Mouse (Mus musculus): ENCODE results near the gene Slc7a7.

The Slc7a7 gene

GRCm38 (mm10) chr14:54426003-54426688, 8.6 kb upstream of the Slc7a7 start:
- no peak for TF ChIP-seq GATA4 (IDR thresholded peaks at IDR 0.05; ENCODE audit: insufficient replicate concordance, low read length)

- no peak for TF ChIP-seq GATA4 (IDR thresholded peaks at IDR 0.05; ENCODE audit: insufficient replicate concordance, low read length)
Measured at GRCm38 (mm10) chr14:54425540-54425939, 8.0 kb upstream of the Slc7a7 start.

GRCm38 (mm10) chr14:54424634-54425033, 7.1 kb upstream of the Slc7a7 start:
- no peak for TF ChIP-seq GATA4 (IDR thresholded peaks at IDR 0.05; ENCODE audit: insufficient replicate concordance, low read length)

GRCm38 (mm10) chr14:54423406-54423805, 5.8 kb upstream of the Slc7a7 start:
- TF ChIP-seq GATA4 (IDR thresholded peaks at IDR 0.05; ENCODE audit: insufficient replicate concordance, low read length), result no peak

GRCm38 (mm10) chr14:54421014-54421413, 3.4 kb upstream of the Slc7a7 start:
- TF ChIP-seq GATA4 (IDR thresholded peaks at IDR 0.05; ENCODE audit: insufficient replicate concordance, low read length), result no peak

- TF ChIP-seq GATA4 (IDR thresholded peaks at IDR 0.05; ENCODE audit: insufficient replicate concordance, low read length), result no peak
Measured at GRCm38 (mm10) chr14:54416830-54417229, 750 bp downstream of the Slc7a7 start.

- TF ChIP-seq GATA4 (IDR thresholded peaks at IDR 0.05; ENCODE audit: insufficient replicate concordance, low read length), result no peak
Measured at GRCm38 (mm10) chr14:54416229-54416775, 1.3 kb downstream of the Slc7a7 start.

GRCm38 (mm10) chr14:54415241-54416020, 2.1 kb downstream of the Slc7a7 start:
- TF ChIP-seq GATA4 (IDR thresholded peaks at IDR 0.05; ENCODE audit: insufficient replicate concordance, low read length), result no peak

- no peak for TF ChIP-seq GATA4 (IDR thresholded peaks at IDR 0.05; ENCODE audit: insufficient replicate concordance, low read length)
Measured at GRCm38 (mm10) chr14:54413877-54414700, 3.5 kb downstream of the Slc7a7 start.

- TF ChIP-seq GATA4 (IDR thresholded peaks at IDR 0.05; ENCODE audit: insufficient replicate concordance, low read length), result no peak
Measured at GRCm38 (mm10) chr14:54412629-54413170, 4.9 kb downstream of the Slc7a7 start.

GRCm38 (mm10) chr14:54412000-54412576, 5.5 kb downstream of the Slc7a7 start:
- TF ChIP-seq GATA4 (IDR thresholded peaks at IDR 0.05; ENCODE audit: insufficient replicate concordance, low read length), result no peak

- TF ChIP-seq GATA4 (IDR thresholded peaks at IDR 0.05; ENCODE audit: insufficient replicate concordance, low read length), result peak; percentile 87; the same call in 1 of the 2 replicates
Measured at GRCm38 (mm10) chr14:54409980-54410810, 7.4 kb downstream of the Slc7a7 start.

GRCm38 (mm10) chr14:54409057-54409645, 8.4 kb downstream of the Slc7a7 start:
- TF ChIP-seq GATA4 (IDR thresholded peaks at IDR 0.05; ENCODE audit: insufficient replicate concordance, low read length), result no peak

Data from liver, adult (tissue).